Mouse (Mus musculus) hindbrain, embryonic 14.5 days (tissue): Measurements from ENCODE around the gene Nifk. TPM values are rescaled to one million over a fixed set of nuclear protein-coding genes. Genes with fewer than 3 reads are reported as not detected.
A peak's percentile ranks its signal among the peaks of the same experiment; 100 is the strongest.

ENCODE experiments used
- ATAC-seq: fragments of 200-750 bp; cut with Nextera tagmentation; 2 replicates; pipeline ENCODE4 v1.8.0; 2017; ENCODE audit warnings: moderate number of reproducible peaks, mild to moderate bottlenecking, moderate TSS enrichment, moderate library complexity; ENCODE audit not compliant: low FRiP score
- DNase-seq: peaks from one replicate; pipeline ENCODE4 v3.0.0-alpha.2; 2015; ENCODE audit warnings: low spot score
- H3K27ac ChIP-seq: fragments of 300-500 bp; sonication (generic); 2 replicates; pipeline ENCODE4 v1.5.1; 2014; ENCODE audit warnings: mild to moderate bottlenecking, moderate library complexity
- H3K27me3 ChIP-seq: fragments of 300-500 bp; sonication (generic); 2 replicates; pipeline ENCODE4 v1.6.1; 2014; ENCODE audit warnings: mild to moderate bottlenecking, low read length, mixed read lengths; ENCODE audit not compliant: control insufficient read depth, insufficient read depth
- H3K36me3 ChIP-seq: fragments of 300-500 bp; sonication (generic); replicated peaks from 2 replicates; pipeline ENCODE4 v1.6.1; 2014; ENCODE audit not compliant: control insufficient read depth, insufficient read depth
- H3K4me1 ChIP-seq: fragments of 300-500 bp; sonication (generic); replicated peaks from 2 replicates; pipeline ENCODE4 v1.6.1; 2014; ENCODE audit warnings: antibody characterized with exemption, low read length, mixed read lengths; ENCODE audit not compliant: control insufficient read depth, insufficient read depth
- H3K4me2 ChIP-seq: fragments of 300-500 bp; sonication (generic); replicated peaks from 2 replicates; pipeline ENCODE4 v1.6.1; 2014; ENCODE audit warnings: mild to moderate bottlenecking, moderate library complexity
- H3K4me3 ChIP-seq: fragments of 300-500 bp; sonication (generic); replicated peaks from 2 replicates; pipeline ENCODE4 v1.5.1; 2014; ENCODE audit warnings: mild to moderate bottlenecking, low read length
- H3K9ac ChIP-seq: fragments of 300-500 bp; sonication (generic); 2 replicates; pipeline ENCODE4 v1.6.1; 2014
- H3K9me3 ChIP-seq: fragments of 300-500 bp; sonication (generic); 2 replicates; pipeline ENCODE4 v1.6.1; 2016; ENCODE audit warnings: low read length; ENCODE audit not compliant: control insufficient read depth
- WGBS: fragments of 180-500 bp; shearing (Covaris S2); extraction: QIAGEN DNeasy Blood & Tissue Kit; methylation state at CpG from one replicate; pipeline ENCODE4 v1.1.7; 2014; 5-methylcytosine and 5-hydroxymethylcytosine counted together
- polyA plus RNA-seq: library from polyadenylated mRNA; unstranded; fragments of >200 nt; fragmentation: Nextera tagmentation; extraction: Ambion mirVana; gene quantifications from 2 replicates; pipeline ENCODE4 v1.2.1, GENCODE M21; 2014

Nifk gene
- polyA plus RNA-seq: 68.2 and 71.2 TPM in 2 replicates

DNA sequence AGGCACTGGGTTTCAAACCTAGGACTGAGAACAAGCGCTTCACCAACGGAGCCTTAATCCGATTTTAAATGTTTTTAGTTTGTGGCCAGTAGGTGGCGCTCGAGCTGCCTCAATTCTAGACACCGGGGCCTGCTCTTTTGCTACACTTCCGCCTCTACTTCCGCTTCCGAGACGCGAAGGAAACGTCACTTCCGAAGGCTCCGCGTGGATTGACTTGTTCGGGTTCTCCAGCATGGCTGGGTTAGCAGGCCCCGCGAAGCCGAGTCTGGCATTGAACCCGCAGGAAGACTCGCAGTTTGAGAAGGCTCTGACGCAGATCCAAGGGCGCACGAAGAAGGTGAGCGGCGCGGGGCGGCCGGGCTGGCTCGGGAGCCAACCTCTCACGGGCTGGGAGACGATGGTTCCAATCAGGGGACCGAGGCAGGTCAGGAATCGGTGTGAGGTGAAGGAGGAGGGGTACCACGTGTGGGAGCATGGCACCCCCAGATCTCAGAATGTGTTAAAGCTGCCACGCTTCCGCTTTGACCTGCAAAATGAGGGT is at the start of gene Nifk:
Gene Nifk (plus strand): TSS at position 179 of the 541 bp plus-strand sequence.
- H3K27ac ChIP-seq: no peak within 1 kb of the TSS
- peak; percentile 96 for ATAC-seq

DNA sequence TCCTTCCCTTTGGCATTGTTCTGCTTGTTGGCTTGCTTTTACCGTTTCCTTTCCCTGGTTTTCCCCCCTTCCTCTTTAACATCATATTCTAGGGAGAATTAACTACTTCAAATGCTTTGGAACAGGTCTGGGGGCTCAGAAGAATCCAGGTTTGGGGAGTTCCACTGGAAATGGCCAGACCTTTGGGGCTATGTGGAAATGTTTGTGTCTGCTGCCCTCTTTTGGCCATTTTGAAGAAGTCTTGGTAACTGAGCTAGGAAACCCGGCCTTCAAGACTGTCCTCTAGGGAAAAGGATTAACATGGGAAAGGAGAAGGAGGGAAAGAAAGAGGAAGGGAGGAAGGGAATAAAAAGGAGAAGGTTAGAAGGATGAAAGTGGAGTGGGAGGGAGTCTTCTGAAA is 46.5 kb upstream of the Nifk start:
- no peaks in the 10 kb centered on the region for H3K4me1 ChIP-seq
- no peak overlapping the region for H3K9ac ChIP-seq
- 11% methylated on average over 2 of the region's 2 CpGs for WGBS
- no peak overlapping the region for H3K4me3 ChIP-seq
- H3K27ac ChIP-seq: no peak overlapping the region
- no peaks in the 10 kb centered on the region for H3K9me3 ChIP-seq
- DNase-seq (peak; percentile 74), ATAC-seq (no peak; the same call in 1 of the 2 replicates)
- H3K27me3 ChIP-seq: no peaks in the 10 kb centered on the region
- no peaks in the 10 kb centered on the region for H3K36me3 ChIP-seq
- no peak overlapping the region for H3K4me2 ChIP-seq

More for the DNA sequence above, at the start of gene Nifk:
- DNase-seq: peak; percentile 98
- Histone ChIP-seq H3K27me3 (no peaks in the 10 kb centered on the region), H3K4me2 (peak within 1 kb of the TSS; percentile 87), H3K9ac (peak within 1 kb of the TSS; percentile 85), H3K9me3 (no peaks in the 10 kb centered on the region), H3K36me3 (peaks cover 29% of the 10 kb centered on the region), H3K4me1 (peaks cover 9% of the 10 kb centered on the region), H3K4me3 (peak within 1 kb of the TSS; percentile 88)
- WGBS: under 1% methylated on average over 37 of the region's 37 CpGs

DNA sequence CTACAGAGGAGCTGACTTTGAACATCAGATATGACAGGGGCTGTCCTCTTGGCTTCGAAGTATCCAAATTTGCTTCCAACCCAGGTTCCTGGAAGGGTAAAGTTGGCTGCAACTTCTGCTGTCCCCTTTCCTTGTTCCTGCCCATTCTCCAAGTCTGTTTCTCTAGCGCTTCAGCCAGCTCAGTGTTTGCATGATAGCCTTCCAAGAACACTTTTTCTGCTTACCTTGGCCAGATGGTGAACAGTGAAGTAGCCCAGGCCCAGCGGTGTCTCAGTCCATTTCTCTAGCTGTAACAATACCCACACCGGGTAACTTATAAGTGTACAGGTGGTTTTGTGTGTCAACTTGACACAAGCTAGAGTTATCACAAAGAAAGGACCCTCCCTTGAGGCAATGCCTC is 29.3 kb upstream of the Nifk start:
- Histone ChIP-seq H3K4me3 (no peak overlapping the region), H3K36me3 (peaks cover 26% of the 10 kb centered on the region), H3K9me3 (no peaks in the 10 kb centered on the region), H3K9ac (no peak overlapping the region), H3K27me3 (no peaks in the 10 kb centered on the region), H3K4me1 (no peaks in the 10 kb centered on the region), H3K4me2 (no peak overlapping the region), H3K27ac (no peak overlapping the region)
- ATAC-seq (no peak), DNase-seq (no peak)
- 88% methylated on average over 4 of the region's 4 CpGs for WGBS

DNA sequence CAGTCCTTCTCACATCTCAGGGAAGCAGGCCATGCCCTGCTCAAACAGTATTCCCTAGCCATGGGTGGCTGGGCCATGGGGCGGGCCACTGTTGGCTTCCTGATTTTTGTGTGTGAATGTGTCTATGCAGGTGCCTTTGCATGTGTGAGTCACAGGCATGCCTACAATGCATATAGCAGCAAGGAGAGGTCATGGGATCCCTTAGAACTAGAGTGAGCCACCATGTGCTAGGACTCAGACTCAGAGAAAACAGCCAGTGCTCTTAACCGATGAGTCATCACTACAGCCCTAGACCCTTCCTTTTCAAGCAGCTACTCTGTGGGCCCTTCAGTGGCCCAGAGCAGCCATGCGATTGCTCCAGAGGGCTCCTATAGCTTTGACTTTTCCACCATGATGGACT is 27.4 kb upstream of the Nifk start:
- 99% methylated on average over 3 of the region's 3 CpGs for WGBS
- Histone ChIP-seq H3K4me3 (no peak overlapping the region), H3K27ac (no peak overlapping the region), H3K4me1 (no peaks in the 10 kb centered on the region), H3K9me3 (no peaks in the 10 kb centered on the region), H3K27me3 (no peaks in the 10 kb centered on the region), H3K9ac (no peak overlapping the region), H3K4me2 (no peak overlapping the region), H3K36me3 (peaks cover 45% of the 10 kb centered on the region)
- ATAC-seq (0 out of 2 replicates have a peak, but pooled peaks have one; percentile 32), DNase-seq (no peak)

DNA sequence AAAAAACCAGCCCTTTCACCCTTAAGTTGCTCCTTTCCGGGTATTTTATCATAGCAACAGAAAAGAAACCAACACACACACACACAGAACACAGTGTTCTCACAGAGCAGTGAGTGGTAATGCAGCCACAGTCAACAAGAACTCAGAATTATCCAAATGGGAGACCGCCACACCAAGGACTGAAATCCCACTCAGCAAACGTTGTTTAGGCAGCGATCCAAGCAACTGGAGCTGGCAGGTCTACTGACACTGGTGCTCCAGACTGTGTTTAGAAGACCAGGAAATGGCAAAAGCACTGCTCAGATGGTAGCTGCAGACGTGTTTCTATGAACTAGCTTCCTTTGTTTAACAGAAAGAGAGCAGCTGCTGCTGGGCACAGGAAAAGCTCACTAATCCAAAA is 26.8 kb upstream of the Nifk start:
- H3K4me1 ChIP-seq: no peaks in the 10 kb centered on the region
- H3K4me2 ChIP-seq: no peak overlapping the region
- no peak overlapping the region for H3K4me3 ChIP-seq
- H3K36me3 ChIP-seq: peaks cover 51% of the 10 kb centered on the region
- DNase-seq: no peak
- H3K9me3 ChIP-seq: no peaks in the 10 kb centered on the region
- H3K27ac ChIP-seq: no peak overlapping the region
- 76% methylated on average over 5 of the region's 5 CpGs for WGBS
- H3K9ac ChIP-seq: no peak overlapping the region
- no peak for ATAC-seq
- no peaks in the 10 kb centered on the region for H3K27me3 ChIP-seq

DNA sequence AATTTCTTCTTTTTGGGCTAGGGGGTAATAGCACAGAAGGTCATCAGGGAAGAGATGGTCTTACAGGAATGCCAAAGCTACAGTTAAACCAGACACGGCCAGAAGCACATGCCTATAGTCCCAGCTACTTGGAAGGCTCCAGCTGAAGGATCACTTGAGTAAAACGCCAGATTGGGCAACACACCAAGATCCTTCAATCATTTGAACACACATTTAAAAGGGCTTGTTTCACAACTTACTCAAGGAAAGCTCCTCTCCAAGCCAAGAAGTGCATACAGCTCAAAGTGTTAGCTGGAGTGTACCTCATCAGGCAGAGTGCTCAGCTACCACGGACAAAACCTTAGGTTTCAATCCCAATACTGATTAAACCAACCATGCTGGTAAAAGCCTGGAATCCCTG is 25.0 kb upstream of the Nifk start:
- ATAC-seq (no peak), DNase-seq (no peak)
- Histone ChIP-seq H3K4me1 (no peaks in the 10 kb centered on the region), H3K9me3 (no peaks in the 10 kb centered on the region), H3K4me3 (no peak overlapping the region), H3K36me3 (peaks cover 70% of the 10 kb centered on the region), H3K27me3 (no peaks in the 10 kb centered on the region), H3K27ac (no peak overlapping the region), H3K9ac (no peak overlapping the region), H3K4me2 (no peak overlapping the region)
- 97% methylated on average over 3 of the region's 3 CpGs for WGBS

DNA sequence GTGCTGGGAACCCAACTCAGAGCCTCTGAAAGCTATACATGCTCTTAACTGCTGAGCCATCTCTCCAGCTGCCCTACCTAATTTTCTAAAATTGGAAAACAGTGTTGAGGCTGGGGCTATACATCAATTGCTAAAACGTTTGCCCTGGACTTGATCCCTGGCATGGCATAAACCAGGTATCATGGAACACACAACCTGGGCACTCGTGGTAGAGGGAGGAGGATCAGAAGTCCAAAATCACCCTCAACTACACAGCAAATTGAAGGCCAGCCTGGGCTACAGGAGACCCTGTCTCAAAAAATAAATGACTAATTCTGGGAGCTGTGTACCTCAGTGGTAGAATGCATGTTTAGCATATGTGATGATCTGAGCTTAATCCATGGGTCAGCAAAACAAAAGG is 23.9 kb upstream of the Nifk start:
- Histone ChIP-seq H3K4me2 (no peak overlapping the region), H3K9me3 (no peaks in the 10 kb centered on the region), H3K4me1 (no peaks in the 10 kb centered on the region), H3K9ac (no peak overlapping the region), H3K27ac (no peak overlapping the region), H3K36me3 (peaks cover 80% of the 10 kb centered on the region), H3K4me3 (no peak overlapping the region), H3K27me3 (no peaks in the 10 kb centered on the region)
- DNase-seq (no peak), ATAC-seq (no peak)
- WGBS: 96% methylated on average over 2 of the region's 2 CpGs

DNA sequence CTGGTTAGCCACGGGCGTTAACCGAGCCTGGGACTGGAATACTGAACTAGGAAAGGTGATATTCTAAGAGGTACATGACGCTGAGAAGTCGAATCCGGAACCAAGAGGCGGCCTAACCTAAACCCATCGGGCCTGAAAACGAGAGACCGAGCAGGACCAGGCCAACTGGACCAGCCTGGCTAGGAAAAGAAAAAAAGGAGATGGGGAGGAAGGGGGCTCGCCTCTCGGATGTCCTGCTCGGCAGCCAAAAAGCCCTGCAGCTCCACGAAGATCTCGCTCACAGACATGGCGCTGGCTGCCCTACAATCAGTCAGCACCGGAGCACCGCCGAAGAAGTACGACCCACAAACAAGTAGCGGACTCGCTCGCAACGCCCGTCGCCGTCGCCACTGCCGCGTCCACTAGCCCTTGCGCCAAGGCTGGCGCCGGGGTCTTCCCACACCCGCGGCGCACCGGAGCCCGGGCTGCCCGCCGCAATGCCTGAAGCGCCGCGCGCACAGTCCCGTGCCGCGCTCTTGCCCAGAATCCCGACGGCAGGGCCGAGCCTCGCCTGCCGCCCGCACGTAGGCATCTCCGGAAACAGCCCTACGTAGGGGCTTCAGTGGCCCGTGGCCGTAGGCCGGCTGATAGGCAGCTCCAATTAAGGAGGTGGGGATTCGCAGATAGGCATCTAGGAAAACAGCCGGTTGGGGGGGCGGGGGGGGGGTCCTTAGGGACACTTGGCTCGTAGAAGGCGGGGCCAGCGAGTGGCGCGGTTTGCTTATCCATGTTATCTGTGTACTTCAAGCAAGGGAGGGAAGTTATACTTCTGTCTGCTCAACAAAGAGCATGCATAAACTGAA is 10.6 kb upstream of the Nifk start:
- peak overlapping the region; percentile 88 for H3K9ac ChIP-seq
- peak overlapping the region; percentile 82 for H3K4me3 ChIP-seq
- peak overlapping the region; percentile 87 for H3K4me2 ChIP-seq
- under 1% methylated on average over 67 of the region's 67 CpGs for WGBS
- peaks cover 15% of the 10 kb centered on the region for H3K36me3 ChIP-seq
- no peaks in the 10 kb centered on the region for H3K9me3 ChIP-seq
- ATAC-seq: peak; percentile 100
- peak overlapping the region; percentile 90 for H3K27ac ChIP-seq
- DNase-seq: peak; percentile 91
- H3K27me3 ChIP-seq: no peaks in the 10 kb centered on the region; the same call in 1 of the 2 replicates
- peaks cover 13% of the 10 kb centered on the region for H3K4me1 ChIP-seq

DNA sequence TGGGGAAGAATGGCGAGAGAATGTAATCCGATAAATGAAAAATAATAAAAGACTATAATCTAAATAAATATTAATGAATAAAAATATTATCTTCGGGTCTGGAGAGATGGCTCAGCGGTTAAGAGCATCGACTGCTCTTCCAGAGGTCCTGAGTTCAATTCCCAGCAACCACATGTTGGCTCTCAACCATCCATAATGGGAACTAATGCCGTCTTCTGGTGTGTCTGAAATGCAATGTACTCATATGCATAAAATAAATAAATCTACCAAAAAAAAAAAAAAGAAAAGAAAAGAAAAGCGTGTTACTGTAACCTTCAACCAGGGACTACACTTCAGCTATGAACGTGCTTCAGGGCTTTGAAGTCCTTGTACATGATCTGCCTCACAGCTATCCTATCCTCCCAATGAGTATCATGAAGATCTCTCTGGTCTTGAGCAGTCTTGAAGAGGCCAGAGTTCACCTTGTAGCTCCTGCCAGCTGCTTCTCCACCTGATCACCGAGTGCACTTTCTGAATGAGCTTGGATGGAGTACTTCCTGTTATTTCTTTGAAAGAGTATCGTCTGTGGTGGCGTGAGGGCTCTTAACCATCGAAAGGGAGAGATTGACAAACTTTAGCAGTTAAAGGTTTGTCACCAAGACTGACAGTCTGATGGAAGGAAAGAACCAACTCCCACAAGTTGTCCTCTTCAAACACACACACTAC is 9.9 kb upstream of the Nifk start, which contains the start of gene Tsn:
Gene Tsn (minus strand): TSS at position 118 of the 705 bp plus-strand sequence.
- no peaks in the 10 kb centered on the region for H3K9me3 ChIP-seq
- DNase-seq (no peak), ATAC-seq (peak; percentile 35; the same call in 1 of the 2 replicates)
- peak within 1 kb of the TSS; percentile 87 for H3K4me2 ChIP-seq
- 56% methylated on average over 12 of the region's 12 CpGs for WGBS
- peak within 1 kb of the TSS; percentile 88 for H3K9ac ChIP-seq
- H3K4me3 ChIP-seq: peak within 1 kb of the TSS; percentile 82
- H3K4me1 ChIP-seq: peaks cover 13% of the 10 kb centered on the region
- no peaks in the 10 kb centered on the region; the same call in 1 of the 2 replicates for H3K27me3 ChIP-seq
- peaks cover 7% of the 10 kb centered on the region for H3K36me3 ChIP-seq
- H3K27ac ChIP-seq: peak within 1 kb of the TSS; percentile 90
